Mouse (Mus musculus) liver, embryonic 14.5 days (tissue): ENCODE measurements around the gene Cnih3.

ENCODE experiments used
- CTCF ChIP-seq: IDR thresholded peaks from 2 replicates; pipeline ENCODE4 v1.5.1; 2016; ENCODE audit warnings: antibody characterized with exemption, low read depth, control low read depth
- EP300 ChIP-seq: IDR thresholded peaks from 2 replicates; pipeline ENCODE4 v1.6.1; 2016; ENCODE audit warnings: antibody characterized with exemption, low read depth

GRCm38 (mm10) chr1:181465027-181465426, 112.6 kb downstream of the Cnih3 start:
- peak; percentile 78 for TF ChIP-seq CTCF
- TF ChIP-seq EP300, result no peak
